Mouse (Mus musculus) liver, adult 2 months (tissue): ENCODE data around the gene Ppp1r3f.

Experiments used
- CTCF ChIP-seq: fragments of 200-500 bp; IDR thresholded peaks from 2 replicates; pipeline ENCODE4 v1.5.1; 2011; ENCODE audit warnings: low read depth, low read length, control low read depth
- POLR2A ChIP-seq: fragments of 200-500 bp; IDR thresholded peaks from 2 replicates; pipeline ENCODE4 v1.6.1; 2011; ENCODE audit warnings: low read length, control low read depth; ENCODE audit not compliant: insufficient read depth; ENCODE audit errors: extremely low read depth

GRCm38 (mm10) chrX:7574885-7575231 is 775 bp upstream of the Ppp1r3f start:
- TF ChIP-seq POLR2A, result no peak
- TF ChIP-seq CTCF, result no peak
